Mouse (Mus musculus): Measurements from ENCODE around the gene Gm3264. TPM values are rescaled to one million over a fixed set of nuclear protein-coding genes. Genes with fewer than 3 reads are reported as not detected.

Gm3264 gene
- 0.77 TPM in 1 of 2 replicates, not detected in the other for polyA plus RNA-seq (2015; fragmentation: Nextera tagmentation; extraction: Ambion mirVana)

GRCm38 (mm10) chr14:4855299-4855980, at the start of gene Gm3264:
Gm3264 (plus strand) TSS chr14:4855576.

GRCm38 (mm10) chr14:4837806-4838205, 17.6 kb upstream of the Gm3264 start, which contains the start of gene Gm3269:
Gm3269 (plus strand) TSS chr14:4838106.

GRCm38 (mm10) chr14:4892116-4892515, 36.7 kb downstream of the Gm3264 start, which contains the start of gene Gm3278:
Gm3278 (plus strand) TSS chr14:4892416.

Other genes starting within 250 kb of the Gm3264 start
- gene Gm8159, start 223.2 kb upstream of the Gm3264 start, polyA plus RNA-seq (2015; fragmentation: Nextera tagmentation; extraction: Ambion mirVana): not detected in 2 replicates
- gene Gm3239, start 191.4 kb upstream of the Gm3264 start, polyA plus RNA-seq (2015; fragmentation: Nextera tagmentation; extraction: Ambion mirVana): not detected in 2 replicates
- not detected in 2 replicates for gene Gm7876, start 146.3 kb upstream of the Gm3264 start, polyA plus RNA-seq (2015; fragmentation: Nextera tagmentation; extraction: Ambion mirVana)
- gene Gm3252, start 128.8 kb upstream of the Gm3264 start, polyA plus RNA-seq (2015; fragmentation: Nextera tagmentation; extraction: Ambion mirVana): not detected in 2 replicates
- gene Gm9602, start 79.2 kb upstream of the Gm3264 start, polyA plus RNA-seq (2015; fragmentation: Nextera tagmentation; extraction: Ambion mirVana): not detected in 2 replicates
- gene Gm3269, start 17.5 kb upstream of the Gm3264 start, polyA plus RNA-seq (2015; fragmentation: Nextera tagmentation; extraction: Ambion mirVana): not detected in 2 replicates
- not detected in 2 replicates for gene Gm3278, start 36.8 kb downstream of the Gm3264 start, polyA plus RNA-seq (2015; fragmentation: Nextera tagmentation; extraction: Ambion mirVana)
- gene Gm8297, start 128.4 kb downstream of the Gm3264 start, polyA plus RNA-seq (2015; fragmentation: Nextera tagmentation; extraction: Ambion mirVana): not detected in 2 replicates
- gene Gm3298, start 160.3 kb downstream of the Gm3264 start, polyA plus RNA-seq (2015; fragmentation: Nextera tagmentation; extraction: Ambion mirVana): not detected in 2 replicates
- gene 4930555G01Rik, start 195.1 kb downstream of the Gm3264 start, polyA plus RNA-seq (2015; fragmentation: Nextera tagmentation; extraction: Ambion mirVana): not detected in 2 replicates
- gene Gm8281, start 215.5 kb downstream of the Gm3264 start, polyA plus RNA-seq (2015; fragmentation: Nextera tagmentation; extraction: Ambion mirVana): 0.14 and 0.57 TPM in 2 replicates